Mouse (Mus musculus) forebrain, embryonic 13.5 days (tissue): ENCODE data around the gene Vps13d. TPM values are rescaled to one million over a fixed set of nuclear protein-coding genes. Genes with fewer than 3 reads are reported as not detected.

Experiments used
- ATAC-seq: fragments of 200-750 bp; cut with Nextera tagmentation; 2 replicates; pipeline ENCODE4 v1.8.0; 2017
- H3K27ac ChIP-seq: fragments of 300-500 bp; sonication (generic); 2 replicates; pipeline ENCODE4 v1.5.1; 2015; ENCODE audit warnings: inconsistent platforms, mild to moderate bottlenecking, moderate library complexity
- H3K27me3 ChIP-seq: fragments of 300-500 bp; sonication (generic); 2 replicates; pipeline ENCODE4 v1.6.1; 2015; ENCODE audit warnings: mild to moderate bottlenecking, inconsistent platforms
- H3K36me3 ChIP-seq: fragments of 300-500 bp; sonication (generic); 2 replicates; pipeline ENCODE4 v1.6.1; 2015; ENCODE audit warnings: mild to moderate bottlenecking, inconsistent platforms; ENCODE audit not compliant: poor library complexity, severe bottlenecking
- H3K4me1 ChIP-seq: fragments of 300-500 bp; sonication (generic); 2 replicates; pipeline ENCODE4 v1.6.1; 2015; ENCODE audit warnings: inconsistent platforms
- H3K4me2 ChIP-seq: fragments of 300-500 bp; sonication (generic); 2 replicates; pipeline ENCODE4 v1.6.1; 2015; ENCODE audit warnings: inconsistent platforms, mild to moderate bottlenecking, moderate library complexity
- H3K4me3 ChIP-seq: fragments of 300-500 bp; sonication (generic); 2 replicates; pipeline ENCODE4 v1.5.1; 2015; ENCODE audit warnings: mild to moderate bottlenecking, inconsistent platforms
- H3K9ac ChIP-seq: fragments of 300-500 bp; sonication (generic); 2 replicates; pipeline ENCODE4 v1.6.1; 2015; ENCODE audit warnings: mild to moderate bottlenecking, inconsistent platforms
- H3K9me3 ChIP-seq: fragments of 300-500 bp; sonication (generic); replicated peaks from 2 replicates; pipeline ENCODE4 v1.6.1; 2016; ENCODE audit warnings: inconsistent platforms
- WGBS: fragments of 180-500 bp; shearing (Covaris S2); methylation state at CpG from one replicate; pipeline ENCODE4 v1.1.7; 2015; 5-methylcytosine and 5-hydroxymethylcytosine counted together
- polyA plus RNA-seq: library from polyadenylated mRNA; unstranded; fragments of >200 nt; fragmentation: Nextera tagmentation; extraction: Ambion mirVana; gene quantifications from 2 replicates; pipeline ENCODE4 v1.2.1, GENCODE M21; 2015

Gene Vps13d
- polyA plus RNA-seq, 1 experiment from 2014 or later: 7.7 TPM

- Histone ChIP-seq H3K27ac (no peak overlapping the region), H3K4me3 (no peak overlapping the region), H3K36me3 (no peaks in the 10 kb centered on the region), H3K4me1 (no peaks in the 10 kb centered on the region), H3K27me3 (no peaks in the 10 kb centered on the region), H3K9me3 (no peaks in the 10 kb centered on the region), H3K4me2 (no peak overlapping the region), H3K9ac (no peak overlapping the region)
- 76% methylated on average over 8 of the region's 8 CpGs for WGBS
- ATAC-seq: no peak
Observed at GRCm38 (mm10) chr4:145222064-145222463, 27.3 kb upstream of the Vps13d start.

GRCm38 (mm10) chr4:145221379-145221778, 26.6 kb upstream of the Vps13d start:
- Histone ChIP-seq H3K4me2 (no peak overlapping the region), H3K9ac (no peak overlapping the region), H3K27ac (no peak overlapping the region), H3K36me3 (no peaks in the 10 kb centered on the region), H3K4me3 (no peak overlapping the region), H3K4me1 (no peaks in the 10 kb centered on the region), H3K27me3 (no peaks in the 10 kb centered on the region), H3K9me3 (no peaks in the 10 kb centered on the region)
- WGBS: 84% methylated on average over 2 of the region's 2 CpGs
- ATAC-seq: no peak

GRCm38 (mm10) chr4:145220001-145220400, 25.2 kb upstream of the Vps13d start:
- no peaks in the 10 kb centered on the region for H3K4me1 ChIP-seq
- H3K4me3 ChIP-seq: no peak overlapping the region
- no peak overlapping the region for H3K27ac ChIP-seq
- H3K36me3 ChIP-seq: no peaks in the 10 kb centered on the region
- H3K9ac ChIP-seq: no peak overlapping the region
- H3K4me2 ChIP-seq: no peak overlapping the region
- ATAC-seq: no peak
- H3K27me3 ChIP-seq: no peaks in the 10 kb centered on the region
- H3K9me3 ChIP-seq: no peaks in the 10 kb centered on the region
- 73% methylated on average over 1 of the region's 1 CpGs for WGBS

GRCm38 (mm10) chr4:145219240-145219985, 24.6 kb upstream of the Vps13d start:
- no peaks in the 10 kb centered on the region for H3K9me3 ChIP-seq
- no peak overlapping the region for H3K4me3 ChIP-seq
- no peak overlapping the region for H3K9ac ChIP-seq
- ATAC-seq: no peak
- no peak overlapping the region for H3K4me2 ChIP-seq
- no peaks in the 10 kb centered on the region for H3K36me3 ChIP-seq
- 68% methylated on average over 15 of the region's 15 CpGs for WGBS
- H3K4me1 ChIP-seq: no peaks in the 10 kb centered on the region
- no peak overlapping the region for H3K27ac ChIP-seq
- H3K27me3 ChIP-seq: no peaks in the 10 kb centered on the region

- H3K36me3 ChIP-seq: no peaks in the 10 kb centered on the region
- WGBS: 72% methylated on average over 5 of the region's 5 CpGs
- no peak for ATAC-seq
- no peak overlapping the region for H3K4me3 ChIP-seq
- H3K27ac ChIP-seq: no peak overlapping the region
- H3K4me1 ChIP-seq: no peaks in the 10 kb centered on the region
- H3K9me3 ChIP-seq: no peaks in the 10 kb centered on the region
- no peak overlapping the region for H3K4me2 ChIP-seq
- H3K27me3 ChIP-seq: no peaks in the 10 kb centered on the region
- no peak overlapping the region for H3K9ac ChIP-seq
Observed at GRCm38 (mm10) chr4:145217837-145218236, 23.0 kb upstream of the Vps13d start.

GRCm38 (mm10) chr4:145217046-145217445, 22.2 kb upstream of the Vps13d start:
- no peaks in the 10 kb centered on the region for H3K27me3 ChIP-seq
- H3K9ac ChIP-seq: no peak overlapping the region
- H3K4me3 ChIP-seq: no peak overlapping the region
- no peak overlapping the region for H3K4me2 ChIP-seq
- H3K9me3 ChIP-seq: no peaks in the 10 kb centered on the region
- no peaks in the 10 kb centered on the region for H3K4me1 ChIP-seq
- no peak for ATAC-seq
- no peaks in the 10 kb centered on the region for H3K36me3 ChIP-seq
- WGBS: 84% methylated on average over 6 of the region's 6 CpGs
- no peak overlapping the region for H3K27ac ChIP-seq

- WGBS: 82% methylated on average over 2 of the region's 2 CpGs
- Histone ChIP-seq H3K36me3 (no peaks in the 10 kb centered on the region), H3K4me2 (no peak overlapping the region), H3K4me3 (no peak overlapping the region), H3K27ac (no peak overlapping the region; the same call in 1 of the 2 replicates), H3K9me3 (no peaks in the 10 kb centered on the region), H3K9ac (no peak overlapping the region), H3K27me3 (no peaks in the 10 kb centered on the region), H3K4me1 (no peaks in the 10 kb centered on the region)
- no peak for ATAC-seq
Observed at GRCm38 (mm10) chr4:145215396-145215795, 20.6 kb upstream of the Vps13d start.

GRCm38 (mm10) chr4:145214786-145215174, 20.0 kb upstream of the Vps13d start:
- no peaks in the 10 kb centered on the region for H3K9me3 ChIP-seq
- no peaks in the 10 kb centered on the region for H3K4me1 ChIP-seq
- no peak overlapping the region for H3K4me2 ChIP-seq
- no peaks in the 10 kb centered on the region for H3K36me3 ChIP-seq
- ATAC-seq: peak; percentile 46
- no peak overlapping the region for H3K4me3 ChIP-seq
- H3K27me3 ChIP-seq: no peaks in the 10 kb centered on the region
- 48% methylated on average over 6 of the region's 6 CpGs for whole genome bisulfite sequencing
- no peak overlapping the region; the same call in 1 of the 2 replicates for H3K27ac ChIP-seq
- no peak overlapping the region for H3K9ac ChIP-seq

- peak; percentile 85 for ATAC-seq
- 29% methylated on average over 8 of the region's 8 CpGs for WGBS
Observed at GRCm38 (mm10) chr4:145213999-145214785, 19.4 kb upstream of the Vps13d start.

GRCm38 (mm10) chr4:145211076-145211475, 16.3 kb upstream of the Vps13d start:
- no peaks in the 10 kb centered on the region for H3K9me3 ChIP-seq
- ATAC-seq: no peak
- no peaks in the 10 kb centered on the region for H3K27me3 ChIP-seq
- no peak overlapping the region for H3K4me3 ChIP-seq
- WGBS: 80% methylated on average over 2 of the region's 2 CpGs
- H3K9ac ChIP-seq: no peak overlapping the region
- H3K4me1 ChIP-seq: no peaks in the 10 kb centered on the region
- no peak overlapping the region for H3K4me2 ChIP-seq
- no peaks in the 10 kb centered on the region for H3K36me3 ChIP-seq
- no peak overlapping the region for H3K27ac ChIP-seq

More at GRCm38 (mm10) chr4:145213999-145214785, 19.4 kb upstream of the Vps13d start:
- H3K4me1 ChIP-seq: no peaks in the 10 kb centered on the region
- H3K9ac ChIP-seq: no peak overlapping the region
- no peak overlapping the region for H3K27ac ChIP-seq
- no peaks in the 10 kb centered on the region for H3K9me3 ChIP-seq
- H3K4me3 ChIP-seq: no peak overlapping the region
- no peaks in the 10 kb centered on the region for H3K36me3 ChIP-seq
- H3K4me2 ChIP-seq: no peak overlapping the region
- H3K27me3 ChIP-seq: no peaks in the 10 kb centered on the region

GRCm38 (mm10) chr4:145210564-145210963, 15.8 kb upstream of the Vps13d start:
- ATAC-seq: no peak
- Histone ChIP-seq H3K27me3 (no peaks in the 10 kb centered on the region), H3K9me3 (no peaks in the 10 kb centered on the region), H3K4me3 (no peak overlapping the region), H3K9ac (no peak overlapping the region), H3K4me1 (no peaks in the 10 kb centered on the region), H3K27ac (no peak overlapping the region), H3K4me2 (no peak overlapping the region), H3K36me3 (no peaks in the 10 kb centered on the region)
- WGBS: 93% methylated on average over 5 of the region's 5 CpGs

- no peaks in the 10 kb centered on the region for H3K9me3 ChIP-seq
- H3K27ac ChIP-seq: no peak overlapping the region
- WGBS: 31% methylated on average over 5 of the region's 5 CpGs
- no peak overlapping the region for H3K4me3 ChIP-seq
- H3K36me3 ChIP-seq: no peaks in the 10 kb centered on the region
- no peak overlapping the region for H3K4me2 ChIP-seq
- no peaks in the 10 kb centered on the region for H3K4me1 ChIP-seq
- H3K9ac ChIP-seq: no peak overlapping the region
- no peaks in the 10 kb centered on the region for H3K27me3 ChIP-seq
- ATAC-seq: no peak
Observed at GRCm38 (mm10) chr4:145209690-145210088, 14.9 kb upstream of the Vps13d start.
